ENCODE assay signal across 19 mouse cellular contexts in the genomic region with DNA sequence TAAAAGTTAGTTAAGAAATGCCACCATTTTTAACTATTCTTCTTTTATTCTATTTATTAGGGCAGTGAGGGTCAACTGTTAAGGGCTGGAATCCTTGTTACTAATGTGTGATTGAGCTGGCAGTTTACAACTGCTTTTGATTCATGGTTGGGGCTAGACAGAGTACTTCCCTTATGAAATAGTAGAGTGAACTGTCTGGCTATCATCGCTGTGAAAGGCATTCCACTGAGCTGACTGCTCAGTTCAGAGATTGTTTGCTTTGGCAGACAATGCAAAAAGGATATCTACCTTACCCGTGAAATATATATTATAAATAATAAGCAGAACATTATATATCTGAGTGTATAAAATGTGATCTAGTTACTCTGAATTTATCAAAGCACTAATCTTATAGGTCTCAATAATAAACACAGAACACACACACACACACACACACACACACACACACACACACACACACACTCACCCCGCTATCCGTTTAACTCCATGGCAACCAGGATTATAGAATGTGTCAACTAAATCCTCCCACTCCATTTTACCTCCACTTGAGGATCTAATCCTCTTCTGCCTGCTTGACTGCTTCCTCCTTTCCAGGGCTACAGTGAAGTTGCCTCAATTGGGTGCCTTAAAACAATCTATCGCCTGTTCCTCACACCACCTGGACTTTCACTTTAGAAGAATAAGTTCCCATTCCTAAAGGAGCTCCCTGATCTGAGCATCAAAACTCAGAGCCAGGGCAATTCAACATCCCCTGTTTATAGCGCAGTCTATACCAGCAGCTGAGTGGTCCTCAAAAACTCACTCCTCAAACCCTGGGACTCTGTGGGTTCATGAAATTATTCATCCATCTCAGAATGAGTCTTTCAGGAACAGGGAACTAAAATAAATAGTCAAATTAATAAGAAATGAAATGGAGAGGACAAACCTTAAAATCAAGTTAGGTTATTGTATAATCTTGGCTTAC.
DNase-seq lines count a peak whose midpoint lies in the region; ATAC-seq and TF ChIP-seq lines count a peak whose summit lies in the region.
"Had no signal": no experiment of that assay in that cellular context is flagged by ENCODE, and none has a peak within 500 bp of the region (broad histone marks: within the 10 kb centered on the region; RNA-seq: fewer than 3 reads in every experiment).

No protein-coding gene starts in this region.

- H3K27me3 ChIP-seq in hindbrain, postnatal 0 days (ENCODE audit: insufficient read depth, low read length), result no peaks in the 10 kb centered on the region
- H3K27me3 ChIP-seq in hindbrain, embryonic 12.5 days, result no peaks in the 10 kb centered on the region
- H3K27me3 ChIP-seq in midbrain, embryonic 14.5 days (ENCODE audit: control insufficient read depth, insufficient read depth, low read length), result no peaks in the 10 kb centered on the region
- H3K27me3 ChIP-seq: hindbrain, embryonic 15.5 days; limb, embryonic 12.5 days; liver, embryonic 15.5 days had no signal

- no peak for TF ChIP-seq POLR2A in embryonic fibroblast, embryonic 13.5 days (IDR thresholded peaks at IDR 0.05; ENCODE audit: low read depth, low read length)

- no peak for TF ChIP-seq CTCF in hindbrain, postnatal 0 days (IDR thresholded peaks at IDR 0.05; ENCODE audit: low read depth)
- no peak for TF ChIP-seq CTCF in embryonic fibroblast, embryonic 13.5 days (IDR thresholded peaks at IDR 0.05; ENCODE audit: borderline replicate concordance, insufficient read depth, low read length)
- TF ChIP-seq CTCF in gastrocnemius, adult 2 months (IDR thresholded peaks at IDR 0.05), result no peak

- intact Hi-C loops in gastrocnemius, adult 2 months (cut with DNase I), result no loop called here

- DNase-seq in hindbrain, postnatal 0 days (ENCODE audit: low spot score), result peak; percentile 14
- peak; percentile 54 for DNase-seq in midbrain, embryonic 14.5 days
- peak; percentile 83 for DNase-seq in retina, postnatal 7 days (ENCODE audit: low read depth, low spot score)
- no peak for DNase-seq in heart, adult 11 months
- no peak for DNase-seq in gastrocnemius, adult 2 months
- DNase-seq: cerebellum, adult 9-11 months; gastrocnemius, postnatal 10 days; heart, adult 2 months; kidney, adult 11 months; kidney, postnatal 10 days; thymus, postnatal 36 days had no signal

- no peaks in the 10 kb centered on the region for H3K4me1 ChIP-seq in hindbrain, postnatal 0 days (ENCODE audit: insufficient read depth, low read length)
- no peaks in the 10 kb centered on the region for H3K4me1 ChIP-seq in hindbrain, embryonic 12.5 days
- peaks cover 13% of the 10 kb centered on the region for H3K4me1 ChIP-seq in embryonic fibroblast, embryonic 13.5 days (ENCODE audit: control insufficient read depth, insufficient read depth, low read length)
- H3K4me1 ChIP-seq in midbrain, embryonic 14.5 days (ENCODE audit: control insufficient read depth, insufficient read depth, low read length), result 0 out of 2 replicates have a peak, but pooled peaks cover 2% of the 10 kb centered on the region
- H3K4me1 ChIP-seq: hindbrain, embryonic 15.5 days; limb, embryonic 12.5 days; liver, embryonic 15.5 days had no signal

- H3K27ac ChIP-seq in hindbrain, postnatal 0 days, result no peak overlapping the region
- H3K27ac ChIP-seq in hindbrain, embryonic 12.5 days, result no peak overlapping the region
- 0 out of 2 replicates have a peak overlapping the region, but pooled peaks have one; percentile 26 for H3K27ac ChIP-seq in embryonic fibroblast, embryonic 13.5 days (ENCODE audit: insufficient read depth, low read length)
- no peak overlapping the region for H3K27ac ChIP-seq in midbrain, embryonic 14.5 days (replicated peaks; ENCODE audit: low read depth, low read length)
- H3K27ac ChIP-seq in gastrocnemius, adult 2 months, result no peak overlapping the region
- H3K27ac ChIP-seq: heart, adult 2 months; hindbrain, embryonic 15.5 days; left cerebral cortex, adult 2 months; limb, embryonic 12.5 days; liver, embryonic 15.5 days had no signal

- H3K36me3 ChIP-seq in hindbrain, postnatal 0 days (ENCODE audit: insufficient read depth, low read length), result no peaks in the 10 kb centered on the region
- H3K36me3 ChIP-seq in hindbrain, embryonic 12.5 days, result no peaks in the 10 kb centered on the region
- no peaks in the 10 kb centered on the region for H3K36me3 ChIP-seq in midbrain, embryonic 14.5 days (ENCODE audit: control insufficient read depth, insufficient read depth, low read length)
- H3K36me3 ChIP-seq: hindbrain, embryonic 15.5 days; limb, embryonic 12.5 days; liver, embryonic 15.5 days had no signal

- H3K9me3 ChIP-seq in hindbrain, postnatal 0 days (ENCODE audit: low read length), result no peaks in the 10 kb centered on the region
- no peaks in the 10 kb centered on the region for H3K9me3 ChIP-seq in hindbrain, embryonic 12.5 days (replicated peaks)
- no peaks in the 10 kb centered on the region for H3K9me3 ChIP-seq in midbrain, embryonic 14.5 days (ENCODE audit: control insufficient read depth, low read length)
- H3K9me3 ChIP-seq: hindbrain, embryonic 15.5 days; limb, embryonic 12.5 days; liver, embryonic 15.5 days had no signal

- 61% methylated on average over 6 of the region's 6 CpGs for WGBS in hindbrain, postnatal 0 days
- WGBS in hindbrain, embryonic 12.5 days, result 65% methylated on average over 6 of the region's 6 CpGs
- WGBS in midbrain, embryonic 14.5 days, result 13% methylated on average over 6 of the region's 6 CpGs

- no peak overlapping the region for H3K9ac ChIP-seq in hindbrain, postnatal 0 days (replicated peaks; ENCODE audit: low read length)
- no peak overlapping the region for H3K9ac ChIP-seq in hindbrain, embryonic 12.5 days
- no peak overlapping the region for H3K9ac ChIP-seq in midbrain, embryonic 14.5 days (replicated peaks; ENCODE audit: low read length)
- H3K9ac ChIP-seq: hindbrain, embryonic 15.5 days; limb, embryonic 12.5 days; liver, embryonic 15.5 days had no signal

- no peak overlapping the region for H3K4me3 ChIP-seq in hindbrain, postnatal 0 days (ENCODE audit: low read length)
- H3K4me3 ChIP-seq in hindbrain, embryonic 12.5 days, result no peak overlapping the region
- H3K4me3 ChIP-seq in embryonic fibroblast, embryonic 13.5 days (ENCODE audit: insufficient read depth, low read length), result no peak overlapping the region
- no peak overlapping the region for H3K4me3 ChIP-seq in midbrain, embryonic 14.5 days (replicated peaks; ENCODE audit: low read depth, low read length)
- H3K4me3 ChIP-seq in gastrocnemius, adult 2 months, result no peak overlapping the region
- H3K4me3 ChIP-seq: heart, adult 2 months; hindbrain, embryonic 15.5 days; left cerebral cortex, adult 2 months; limb, embryonic 12.5 days; liver, embryonic 15.5 days had no signal

- peak; percentile 66; the same call in 1 of the 2 replicates for ATAC-seq in hindbrain, postnatal 0 days
- no peak for ATAC-seq in hindbrain, embryonic 12.5 days (ENCODE audit: low FRiP score)
- ATAC-seq in midbrain, embryonic 14.5 days (ENCODE audit: low FRiP score, low TSS enrichment), result peak; percentile 41; the same call in 1 of the 2 replicates
- no peak for ATAC-seq in erythroblast, adult 5-6 weeks (replicated peaks; ENCODE audit: low FRiP score, poor library complexity, severe bottlenecking)
- ATAC-seq: lung, postnatal 0 days had no signal

- H3K4me2 ChIP-seq in hindbrain, postnatal 0 days (ENCODE audit: low read depth, low read length), result no peak overlapping the region
- no peak overlapping the region for H3K4me2 ChIP-seq in hindbrain, embryonic 12.5 days (replicated peaks)
- no peak overlapping the region for H3K4me2 ChIP-seq in midbrain, embryonic 14.5 days (ENCODE audit: low read length)
- H3K4me2 ChIP-seq: hindbrain, embryonic 15.5 days; limb, embryonic 12.5 days; liver, embryonic 15.5 days had no signal

Comparison
In these comparisons a context has a peak if more than half of its experiments do, and no peak if none do; other contexts are left out.
1. ATAC-seq: peak in hindbrain, postnatal 0 days (single experiment) and midbrain, embryonic 14.5 days (single experiment); none in hindbrain, embryonic 12.5 days (single experiment) and erythroblast, adult 5-6 weeks (single experiment).
2. DNase-seq: peak in hindbrain, postnatal 0 days (single experiment), midbrain, embryonic 14.5 days (single experiment) and retina, postnatal 7 days (single experiment); none in heart, adult 11 months (single experiment) and gastrocnemius, adult 2 months (single experiment).